Mouse (Mus musculus): ENCODE results near the gene Mical2. TPM values are rescaled to one million over a fixed set of nuclear protein-coding genes. Genes with fewer than 3 reads are reported as not detected.

Gene Mical2
- polyA plus RNA-seq, 1 experiment from 2014 or later, result 5.3 TPM

- no peak overlapping the region for H3K4me2 ChIP-seq (ENCODE audit: low read depth, low read length)
- no peak overlapping the region for H3K9ac ChIP-seq (replicated peaks; ENCODE audit: low read depth, low read length)
Observed at GRCm38 (mm10) chr7:112320052-112320730, 94.5 kb downstream of the Mical2 start.

DNA sequence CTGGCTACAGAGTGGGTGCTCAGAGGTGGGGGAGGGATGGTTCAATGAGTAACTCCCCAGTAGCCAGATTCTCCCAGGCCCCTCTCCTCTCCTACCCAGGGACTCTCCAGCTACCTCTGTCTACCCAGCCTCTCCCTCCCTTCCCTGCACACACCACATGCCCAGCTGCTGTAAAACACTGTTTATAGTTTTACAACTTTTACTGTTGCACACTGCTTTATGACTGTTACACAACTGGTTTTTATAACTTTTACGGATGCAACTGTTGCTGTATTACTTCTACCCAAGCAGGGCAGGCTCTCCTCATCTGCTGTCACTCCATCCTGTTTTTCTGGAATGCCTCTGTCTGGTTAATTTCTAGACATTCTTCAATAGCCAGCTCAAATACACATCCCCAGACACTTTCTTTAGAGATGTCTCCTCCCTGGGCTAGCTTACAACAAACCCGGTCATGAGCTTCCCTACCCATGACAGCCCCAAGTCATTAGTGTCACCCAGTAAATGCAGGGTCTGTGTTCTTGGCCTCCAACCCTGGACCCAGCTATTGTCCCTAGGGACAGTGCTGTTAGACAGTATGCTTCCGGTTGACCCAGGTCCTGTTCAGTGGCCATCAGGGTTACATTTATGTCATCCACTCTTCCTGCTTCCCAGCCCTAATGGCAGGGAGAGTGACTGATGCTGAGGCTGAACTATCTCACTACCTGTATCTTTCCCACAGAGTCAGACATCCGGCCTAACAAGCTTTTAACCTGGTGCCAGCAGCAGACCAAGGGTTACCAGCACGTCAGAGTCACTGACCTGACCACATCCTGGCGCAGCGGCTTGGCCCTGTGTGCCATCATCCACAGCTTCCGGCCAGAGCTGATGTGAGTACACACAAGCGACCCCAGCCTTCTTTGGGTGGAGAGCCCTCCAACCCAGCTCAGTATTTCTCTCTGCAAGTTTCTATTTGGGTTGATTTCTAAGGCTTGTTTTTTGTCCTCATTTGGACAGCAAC, 96.4 kb downstream of the Mical2 start:
- H3K9ac ChIP-seq (replicated peaks; ENCODE audit: low read depth, low read length), result no peak overlapping the region
- H3K27me3 ChIP-seq (ENCODE audit: control insufficient read depth, insufficient read depth, low read length), result no peaks in the 10 kb centered on the region
- 85% methylated on average over 9 of the region's 9 CpGs for WGBS
- no peaks in the 10 kb centered on the region for H3K4me1 ChIP-seq (ENCODE audit: control insufficient read depth, insufficient read depth, low read length)
- no peak for ATAC-seq (ENCODE audit: low read depth)
- no peaks in the 10 kb centered on the region for H3K9me3 ChIP-seq (ENCODE audit: control insufficient read depth, low read length)
- H3K4me2 ChIP-seq (ENCODE audit: low read depth, low read length), result no peak overlapping the region
- no peaks in the 10 kb centered on the region for H3K36me3 ChIP-seq (ENCODE audit: control insufficient read depth, insufficient read depth, low read length)
- H3K4me3 ChIP-seq (ENCODE audit: low read depth, low read length), result no peak overlapping the region
- H3K27ac ChIP-seq (ENCODE audit: low read depth, low read length), result no peak overlapping the region

More at GRCm38 (mm10) chr7:112320052-112320730, 94.5 kb downstream of the Mical2 start:
- no peak for ATAC-seq (ENCODE audit: low read depth)
- Histone ChIP-seq H3K4me3 (ENCODE audit: low read depth, low read length) (no peak overlapping the region), H3K36me3 (ENCODE audit: control insufficient read depth, insufficient read depth, low read length) (no peaks in the 10 kb centered on the region), H3K27ac (ENCODE audit: low read depth, low read length) (no peak overlapping the region), H3K27me3 (ENCODE audit: control insufficient read depth, insufficient read depth, low read length) (no peaks in the 10 kb centered on the region), H3K4me1 (ENCODE audit: control insufficient read depth, insufficient read depth, low read length) (no peaks in the 10 kb centered on the region), H3K9me3 (ENCODE audit: control insufficient read depth, low read length) (no peaks in the 10 kb centered on the region)
- 99% methylated on average over 3 of the region's 3 CpGs for WGBS

GRCm38 (mm10) chr7:112324577-112324976, 98.9 kb downstream of the Mical2 start:
- no peak for ATAC-seq (ENCODE audit: low read depth)

DNA sequence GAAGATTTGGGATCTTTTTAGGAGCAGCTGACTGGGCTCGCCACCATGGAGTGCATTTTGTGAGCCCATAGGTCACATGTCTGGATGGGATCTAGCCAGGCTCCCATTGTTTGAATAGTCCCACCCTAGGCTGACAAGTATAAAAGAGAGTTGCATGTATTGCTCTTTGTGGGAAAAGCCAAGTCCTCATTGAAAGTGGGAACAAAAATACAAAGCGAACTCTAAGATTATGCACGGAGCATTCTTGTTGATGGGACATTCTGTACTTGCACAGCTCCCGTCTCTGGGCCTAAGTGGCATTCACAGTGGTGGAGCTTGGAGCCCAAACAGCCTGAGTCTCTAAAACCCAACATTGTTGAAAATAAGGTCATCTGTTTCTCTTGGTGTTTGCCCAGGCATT, 101.2 kb downstream of the Mical2 start:
- WGBS, result 64% methylated on average over 4 of the region's 4 CpGs
- Histone ChIP-seq H3K27me3 (ENCODE audit: control insufficient read depth, insufficient read depth, low read length) (no peaks in the 10 kb centered on the region), H3K9me3 (ENCODE audit: control insufficient read depth, low read length) (no peaks in the 10 kb centered on the region), H3K36me3 (ENCODE audit: control insufficient read depth, insufficient read depth, low read length) (no peaks in the 10 kb centered on the region), H3K4me2 (ENCODE audit: low read depth, low read length) (no peak overlapping the region), H3K27ac (ENCODE audit: low read depth, low read length) (no peak overlapping the region), H3K9ac (replicated peaks; ENCODE audit: low read depth, low read length) (no peak overlapping the region), H3K4me1 (ENCODE audit: control insufficient read depth, insufficient read depth, low read length) (no peaks in the 10 kb centered on the region), H3K4me3 (ENCODE audit: low read depth, low read length) (no peak overlapping the region)
- ATAC-seq (ENCODE audit: low read depth), result no peak

More at GRCm38 (mm10) chr7:112324577-112324976, 98.9 kb downstream of the Mical2 start:
- Histone ChIP-seq H3K4me2 (ENCODE audit: low read depth, low read length) (no peak overlapping the region), H3K27me3 (ENCODE audit: control insufficient read depth, insufficient read depth, low read length) (no peaks in the 10 kb centered on the region), H3K9me3 (ENCODE audit: control insufficient read depth, low read length) (no peaks in the 10 kb centered on the region), H3K36me3 (ENCODE audit: control insufficient read depth, insufficient read depth, low read length) (no peaks in the 10 kb centered on the region), H3K9ac (replicated peaks; ENCODE audit: low read depth, low read length) (no peak overlapping the region), H3K27ac (ENCODE audit: low read depth, low read length) (no peak overlapping the region), H3K4me1 (ENCODE audit: control insufficient read depth, insufficient read depth, low read length) (no peaks in the 10 kb centered on the region), H3K4me3 (ENCODE audit: low read depth, low read length) (no peak overlapping the region)
- WGBS, result 94% methylated on average over 5 of the region's 5 CpGs

DNA sequence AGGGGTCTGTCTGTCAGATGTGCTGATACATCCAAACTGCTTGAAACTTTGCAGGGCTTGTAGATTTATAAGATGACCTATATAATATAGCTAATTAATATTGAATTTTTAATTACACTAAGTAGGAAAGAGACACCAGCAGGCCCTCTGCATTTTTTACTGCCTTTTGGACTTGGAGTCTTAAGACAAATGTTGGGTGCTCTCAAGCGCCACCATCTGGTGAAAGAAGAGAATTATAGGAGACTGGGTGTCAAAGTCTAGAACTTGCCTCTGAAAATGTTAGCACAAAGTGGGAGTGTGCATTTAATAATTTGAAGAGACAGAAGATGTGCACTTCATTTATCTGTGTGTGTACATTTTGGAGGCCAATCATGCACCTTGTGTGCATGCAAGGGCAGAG, 103.3 kb downstream of the Mical2 start:
- 36% methylated on average over 1 of the region's 1 CpGs for WGBS
- Histone ChIP-seq H3K4me3 (ENCODE audit: low read depth, low read length) (no peak overlapping the region), H3K9ac (replicated peaks; ENCODE audit: low read depth, low read length) (no peak overlapping the region), H3K9me3 (ENCODE audit: control insufficient read depth, low read length) (no peaks in the 10 kb centered on the region), H3K27me3 (ENCODE audit: control insufficient read depth, insufficient read depth, low read length) (no peaks in the 10 kb centered on the region), H3K27ac (ENCODE audit: low read depth, low read length) (no peak overlapping the region), H3K36me3 (ENCODE audit: control insufficient read depth, insufficient read depth, low read length) (no peaks in the 10 kb centered on the region), H3K4me1 (ENCODE audit: control insufficient read depth, insufficient read depth, low read length) (no peaks in the 10 kb centered on the region), H3K4me2 (ENCODE audit: low read depth, low read length) (no peak overlapping the region)
- ATAC-seq (ENCODE audit: low read depth), result no peak

GRCm38 (mm10) chr7:112329496-112329895, 103.8 kb downstream of the Mical2 start:
- ATAC-seq (ENCODE audit: low read depth), result no peak
- 74% methylated on average over 7 of the region's 7 CpGs for WGBS
- H3K9ac ChIP-seq (replicated peaks; ENCODE audit: low read depth, low read length), result no peak overlapping the region

GRCm38 (mm10) chr7:112330935-112331334, 105.3 kb downstream of the Mical2 start:
- Histone ChIP-seq H3K9me3 (ENCODE audit: control insufficient read depth, low read length) (no peaks in the 10 kb centered on the region), H3K27me3 (ENCODE audit: control insufficient read depth, insufficient read depth, low read length) (no peaks in the 10 kb centered on the region), H3K4me3 (ENCODE audit: low read depth, low read length) (no peak overlapping the region), H3K4me1 (ENCODE audit: control insufficient read depth, insufficient read depth, low read length) (no peaks in the 10 kb centered on the region), H3K36me3 (ENCODE audit: control insufficient read depth, insufficient read depth, low read length) (no peaks in the 10 kb centered on the region), H3K27ac (ENCODE audit: low read depth, low read length) (no peak overlapping the region), H3K9ac (replicated peaks; ENCODE audit: low read depth, low read length) (no peak overlapping the region), H3K4me2 (ENCODE audit: low read depth, low read length) (no peak overlapping the region)
- WGBS, result 89% methylated on average over 8 of the region's 8 CpGs
- ATAC-seq (ENCODE audit: low read depth), result no peak

More at GRCm38 (mm10) chr7:112329496-112329895, 103.8 kb downstream of the Mical2 start:
- no peak overlapping the region for H3K4me2 ChIP-seq (ENCODE audit: low read depth, low read length)
- no peaks in the 10 kb centered on the region for H3K4me1 ChIP-seq (ENCODE audit: control insufficient read depth, insufficient read depth, low read length)
- no peaks in the 10 kb centered on the region for H3K27me3 ChIP-seq (ENCODE audit: control insufficient read depth, insufficient read depth, low read length)
- no peaks in the 10 kb centered on the region for H3K36me3 ChIP-seq (ENCODE audit: control insufficient read depth, insufficient read depth, low read length)
- H3K4me3 ChIP-seq (ENCODE audit: low read depth, low read length), result no peak overlapping the region
- no peaks in the 10 kb centered on the region for H3K9me3 ChIP-seq (ENCODE audit: control insufficient read depth, low read length)
- no peak overlapping the region for H3K27ac ChIP-seq (ENCODE audit: low read depth, low read length)

- Histone ChIP-seq H3K9me3 (ENCODE audit: control insufficient read depth, low read length) (no peaks in the 10 kb centered on the region), H3K36me3 (ENCODE audit: control insufficient read depth, insufficient read depth, low read length) (no peaks in the 10 kb centered on the region), H3K27me3 (ENCODE audit: control insufficient read depth, insufficient read depth, low read length) (no peaks in the 10 kb centered on the region), H3K4me1 (ENCODE audit: control insufficient read depth, insufficient read depth, low read length) (no peaks in the 10 kb centered on the region), H3K9ac (replicated peaks; ENCODE audit: low read depth, low read length) (no peak overlapping the region), H3K4me2 (ENCODE audit: low read depth, low read length) (no peak overlapping the region), H3K27ac (ENCODE audit: low read depth, low read length) (no peak overlapping the region), H3K4me3 (ENCODE audit: low read depth, low read length) (no peak overlapping the region)
- 84% methylated on average over 8 of the region's 8 CpGs for WGBS
- no peak for ATAC-seq (ENCODE audit: low read depth)
Observed at GRCm38 (mm10) chr7:112331804-112332203, 106.1 kb downstream of the Mical2 start.

- Histone ChIP-seq H3K4me1 (ENCODE audit: control insufficient read depth, insufficient read depth, low read length) (no peaks in the 10 kb centered on the region), H3K9ac (replicated peaks; ENCODE audit: low read depth, low read length) (no peak overlapping the region), H3K4me2 (ENCODE audit: low read depth, low read length) (no peak overlapping the region), H3K9me3 (ENCODE audit: control insufficient read depth, low read length) (no peaks in the 10 kb centered on the region), H3K4me3 (ENCODE audit: low read depth, low read length) (no peak overlapping the region), H3K27me3 (ENCODE audit: control insufficient read depth, insufficient read depth, low read length) (no peaks in the 10 kb centered on the region), H3K27ac (ENCODE audit: low read depth, low read length) (no peak overlapping the region), H3K36me3 (ENCODE audit: control insufficient read depth, insufficient read depth, low read length) (no peaks in the 10 kb centered on the region)
- 80% methylated on average over 5 of the region's 5 CpGs for WGBS
- no peak for ATAC-seq (ENCODE audit: low read depth)
Observed at GRCm38 (mm10) chr7:112332426-112332825, 106.8 kb downstream of the Mical2 start.
